ENCODE assay signal across 7 mouse cellular contexts in genomic region chr9:44135731-44136411, GRCm38 (mm10). TPM values are rescaled to one million over a fixed set of nuclear protein-coding genes. Genes with fewer than 3 reads are reported as not detected.
DNase-seq lines count a peak whose midpoint lies in the region; ATAC-seq and TF ChIP-seq lines count a peak whose summit lies in the region.

No protein-coding gene starts in this region.

- 56% methylated on average over 7 of the region's 7 CpGs for WGBS in limb, embryonic 13.5 days
- WGBS in stomach, postnatal 0 days, result 38% methylated on average over 7 of the region's 7 CpGs

- H3K9ac ChIP-seq in limb, embryonic 13.5 days, result peak overlapping the region; percentile 82
- H3K9ac ChIP-seq in stomach, postnatal 0 days (ENCODE audit: low read length), result peak overlapping the region; percentile 75

- H3K9me3 ChIP-seq in limb, embryonic 13.5 days, result no peaks in the 10 kb centered on the region
- no peaks in the 10 kb centered on the region for H3K9me3 ChIP-seq in stomach, postnatal 0 days (ENCODE audit: control insufficient read depth, low read length)

- TF ChIP-seq POLR2A in testis, adult 2 months (IDR thresholded peaks at IDR 0.05; ENCODE audit: control insufficient read depth, low read depth, low read length), result no peak
- no peak for TF ChIP-seq POLR2A in embryonic fibroblast, embryonic 13.5 days (IDR thresholded peaks at IDR 0.05; ENCODE audit: low read depth, low read length)

- peak overlapping the region; percentile 86 for H3K4me3 ChIP-seq in testis, adult 2 months (ENCODE audit: control insufficient read depth, low read depth, low read length)
- H3K4me3 ChIP-seq in embryonic fibroblast, embryonic 13.5 days (ENCODE audit: insufficient read depth, low read length), result peak overlapping the region; percentile 85
- peak overlapping the region; percentile 70 for H3K4me3 ChIP-seq in limb, embryonic 13.5 days
- H3K4me3 ChIP-seq in stomach, postnatal 0 days (ENCODE audit: low read depth, low read length), result peak overlapping the region; percentile 65

- no peak for TF ChIP-seq CTCF in testis, adult 2 months (IDR thresholded peaks at IDR 0.05; ENCODE audit: control insufficient read depth, insufficient read depth, insufficient replicate concordance, low read depth, low read length)
- no peak for TF ChIP-seq CTCF in embryonic fibroblast, embryonic 13.5 days (IDR thresholded peaks at IDR 0.05; ENCODE audit: borderline replicate concordance, insufficient read depth, low read length)
- TF ChIP-seq CTCF in stomach, postnatal 0 days (IDR thresholded peaks at IDR 0.05; ENCODE audit: low read depth), result no peak

- DNase-seq in testis, postnatal 10 days (ENCODE audit: low spot score), result no peak
- DNase-seq in stomach, postnatal 0 days (ENCODE audit: low spot score), result no peak
- DNase-seq in gastrocnemius, postnatal 25 days, result no peak
- no peak for DNase-seq in natural killer cell, adult 2 months (ENCODE audit: low spot score in 2 of 2)

- no peak for ATAC-seq in limb, embryonic 13.5 days (ENCODE audit: low FRiP score, low read depth)
- peak; percentile 23; the same call in 1 of the 2 replicates for ATAC-seq in stomach, postnatal 0 days (ENCODE audit: low FRiP score, low TSS enrichment)

- H3K4me2 ChIP-seq in limb, embryonic 13.5 days (replicated peaks), result peak overlapping the region; percentile 89
- H3K4me2 ChIP-seq in stomach, postnatal 0 days (replicated peaks; ENCODE audit: low read depth), result peak overlapping the region; percentile 66

- no peak for TF ChIP-seq EP300 in stomach, postnatal 0 days (optimal IDR thresholded peaks at IDR 0.05)

- H3K27me3 ChIP-seq in testis, adult 2 months (ENCODE audit: control insufficient read depth, insufficient read depth, low read length), result no peaks in the 10 kb centered on the region
- peaks cover 51% of the 10 kb centered on the region for H3K27me3 ChIP-seq in limb, embryonic 13.5 days
- H3K27me3 ChIP-seq in stomach, postnatal 0 days (ENCODE audit: control insufficient read depth, insufficient read depth, low read length), result no peaks in the 10 kb centered on the region

- peak overlapping the region; percentile 35 for H3K27ac ChIP-seq in testis, adult 2 months (ENCODE audit: control insufficient read depth, insufficient read depth, low read depth, low read length)
- H3K27ac ChIP-seq in embryonic fibroblast, embryonic 13.5 days (ENCODE audit: insufficient read depth, low read length), result 0 out of 2 replicates have a peak overlapping the region, but pooled peaks have one; percentile 6
- peak overlapping the region; percentile 49; the same call in 1 of the 2 replicates for H3K27ac ChIP-seq in limb, embryonic 13.5 days
- H3K27ac ChIP-seq in stomach, postnatal 0 days (replicated peaks), result peak overlapping the region; percentile 91

- peaks cover 23% of the 10 kb centered on the region for H3K4me1 ChIP-seq in testis, adult 2 months (ENCODE audit: control insufficient read depth, insufficient read depth, low read length)
- H3K4me1 ChIP-seq in embryonic fibroblast, embryonic 13.5 days (ENCODE audit: control insufficient read depth, insufficient read depth, low read length), result no peaks in the 10 kb centered on the region
- H3K4me1 ChIP-seq in limb, embryonic 13.5 days, result peaks cover 39% of the 10 kb centered on the region
- 0 out of 2 replicates have a peak, but pooled peaks cover 4% of the 10 kb centered on the region for H3K4me1 ChIP-seq in stomach, postnatal 0 days (replicated peaks; ENCODE audit: control insufficient read depth, insufficient read depth)

- no peaks in the 10 kb centered on the region for H3K36me3 ChIP-seq in testis, adult 2 months (ENCODE audit: control insufficient read depth, insufficient read depth, low read length)
- peaks cover 39% of the 10 kb centered on the region for H3K36me3 ChIP-seq in limb, embryonic 13.5 days
- peaks cover 2% of the 10 kb centered on the region; the same call in 1 of the 2 replicates for H3K36me3 ChIP-seq in stomach, postnatal 0 days (ENCODE audit: control insufficient read depth, insufficient read depth, low read length)

RNA-seq across cellular contexts. Expression of gene Mcam, which starts 1.6 kb away (rescaled TPM):
- polyA plus RNA-seq in testis, adult 2 months (2012; rRNA removed), result 14.1 and 14.3 TPM in 2 replicates
- polyA plus RNA-seq in embryonic fibroblast, embryonic 13.5 days (2011; ENCODE audit: insufficient read length, low read depth, missing spikeins), result 66.4 and 124 TPM in 2 replicates
- 29.6 and 30.4 TPM in 2 replicates for polyA plus RNA-seq in limb, embryonic 13.5 days (2015; fragmentation: Nextera tagmentation; extraction: Ambion mirVana)
- polyA plus RNA-seq in stomach, postnatal 0 days (2015; fragmentation: Nextera tagmentation; extraction: Ambion mirVana), result 43.9 and 44.5 TPM in 2 replicates
- 10 to 100 TPM; 31.2 to 32.4 TPM for total RNA-seq in gastrocnemius, postnatal 25 days (2021)

RNA-seq across cellular contexts. Expression of gene Rnf26, which starts 22.6 kb away (rescaled TPM):
- 37.5 and 38.3 TPM in 2 replicates for polyA plus RNA-seq in testis, adult 2 months (2012; rRNA removed)
- polyA plus RNA-seq in embryonic fibroblast, embryonic 13.5 days (2011; ENCODE audit: insufficient read length, low read depth, missing spikeins), result 40.2 and 46.0 TPM in 2 replicates
- polyA plus RNA-seq in limb, embryonic 13.5 days (2015; fragmentation: Nextera tagmentation; extraction: Ambion mirVana), result 79.6 and 84.1 TPM in 2 replicates
- 22.0 and 22.2 TPM in 2 replicates for polyA plus RNA-seq in stomach, postnatal 0 days (2015; fragmentation: Nextera tagmentation; extraction: Ambion mirVana)
- total RNA-seq in gastrocnemius, postnatal 25 days (2021), result 1 to 10 TPM; 2.9 TPM

RNA-seq across cellular contexts. Expression of gene Gm49380, which starts 22.6 kb away (rescaled TPM):
- polyA plus RNA-seq in testis, adult 2 months (2012; rRNA removed), result 1.2 and 1.6 TPM in 2 replicates
- 0.21 and 0.25 TPM in 2 replicates for polyA plus RNA-seq in embryonic fibroblast, embryonic 13.5 days (2011; ENCODE audit: insufficient read length, low read depth, missing spikeins)
- polyA plus RNA-seq in limb, embryonic 13.5 days (2015; fragmentation: Nextera tagmentation; extraction: Ambion mirVana), result 0.09 and 0.10 TPM in 2 replicates
- polyA plus RNA-seq in stomach, postnatal 0 days (2015; fragmentation: Nextera tagmentation; extraction: Ambion mirVana), result 0.05 TPM in 1 of 2 replicates, not detected in the other
- 1 to 10 TPM in 1 of 2 experiments, under 1 TPM in 1; 0.82 to 2.4 TPM for total RNA-seq in gastrocnemius, postnatal 25 days (2021)

RNA-seq across cellular contexts. Expression of gene C1qtnf5, which starts 28.8 kb away (rescaled TPM):
- 2.0 and 3.1 TPM in 2 replicates for polyA plus RNA-seq in testis, adult 2 months (2012; rRNA removed)
- polyA plus RNA-seq in embryonic fibroblast, embryonic 13.5 days (2011; ENCODE audit: insufficient read length, low read depth, missing spikeins), result 25.4 and 36.4 TPM in 2 replicates
- polyA plus RNA-seq in limb, embryonic 13.5 days (2015; fragmentation: Nextera tagmentation; extraction: Ambion mirVana), result 2.6 and 3.4 TPM in 2 replicates
- polyA plus RNA-seq in stomach, postnatal 0 days (2015; fragmentation: Nextera tagmentation; extraction: Ambion mirVana), result 5.3 and 6.5 TPM in 2 replicates
- total RNA-seq in gastrocnemius, postnatal 25 days (2021), result 10 to 100 TPM in 1 of 2 experiments, 1 to 10 TPM in 1; 8.0 to 13.6 TPM

RNA-seq across cellular contexts. Expression of gene Mfrp, which starts 34.3 kb away (rescaled TPM):
- 1.4 and 3.4 TPM in 2 replicates for polyA plus RNA-seq in testis, adult 2 months (2012; rRNA removed)
- polyA plus RNA-seq in embryonic fibroblast, embryonic 13.5 days (2011; ENCODE audit: insufficient read length, low read depth, missing spikeins), result 0.12 TPM in 1 of 2 replicates, not detected in the other
- 0.13 and 0.17 TPM in 2 replicates for polyA plus RNA-seq in limb, embryonic 13.5 days (2015; fragmentation: Nextera tagmentation; extraction: Ambion mirVana)
- polyA plus RNA-seq in stomach, postnatal 0 days (2015; fragmentation: Nextera tagmentation; extraction: Ambion mirVana), result not detected in 2 replicates
- not detected for total RNA-seq in gastrocnemius, postnatal 25 days (2021)

Comparison
In these comparisons a context has a peak if more than half of its experiments do, and no peak if none do; other contexts are left out.
1. H3K27ac ChIP-seq: peak in every context shown above with its lines; median percentile 91 in stomach, postnatal 0 days; 49 in limb, embryonic 13.5 days; 35 in testis, adult 2 months; 6 in embryonic fibroblast, embryonic 13.5 days.